Mouse (Mus musculus): ENCODE data around the gene Cdc42.

- TF ChIP-seq CTCF (conservative IDR thresholded peaks at IDR 0.05; ENCODE audit: low read length) = no peak
- no peak for TF ChIP-seq NANOG (IDR thresholded peaks at IDR 0.05; ENCODE audit: borderline replicate concordance, low read length)
These were observed 12.6 kb upstream of the Cdc42 start for GRCm38 (mm10) chr4:137369954-137370750.
